Mouse (Mus musculus): ENCODE measurements at regions not wholly inside any gene's neighbourhood (a gene's known extent, or its start where the extent isn't known, plus 50 kb on each side); places are given as distances from the start of the nearest gene placed in this dataset.

GRCm38 (mm10) chr6:4441618-4442167 is 62.9 kb upstream of the Col1a2 start:
- ATAC-seq: no peak
- Histone ChIP-seq H3K4me2 (replicated peaks) (no peak overlapping the region), H3K4me3 (replicated peaks) (no peak overlapping the region), H3K9me3 (no peaks in the 10 kb centered on the region), H3K4me1 (replicated peaks) (no peaks in the 10 kb centered on the region), H3K27ac (no peak overlapping the region), H3K27me3 (no peaks in the 10 kb centered on the region), H3K9ac (replicated peaks) (no peak overlapping the region), H3K36me3 (no peaks in the 10 kb centered on the region)
- 86% methylated on average over 4 of the region's 4 CpGs for WGBS

- H3K4me1 ChIP-seq (replicated peaks): no peaks in the 10 kb centered on the region
- H3K4me2 ChIP-seq (replicated peaks): no peak overlapping the region
- H3K27ac ChIP-seq: no peak overlapping the region
- no peak for ATAC-seq
- H3K27me3 ChIP-seq: no peaks in the 10 kb centered on the region
- H3K4me3 ChIP-seq (replicated peaks): no peak overlapping the region
- WGBS: 16% methylated on average over 1 of the region's 1 CpGs
- H3K9ac ChIP-seq (replicated peaks): no peak overlapping the region
- H3K9me3 ChIP-seq: no peaks in the 10 kb centered on the region
- H3K36me3 ChIP-seq: no peaks in the 10 kb centered on the region
Observed at GRCm38 (mm10) chr6:4445906-4446305, 58.7 kb upstream of the Col1a2 start.

GRCm38 (mm10) chr6:4451227-4451626 is 53.4 kb upstream of the Col1a2 start:
- Histone ChIP-seq H3K36me3 (no peaks in the 10 kb centered on the region), H3K4me3 (replicated peaks) (no peak overlapping the region), H3K9me3 (no peaks in the 10 kb centered on the region), H3K9ac (replicated peaks) (no peak overlapping the region), H3K4me1 (replicated peaks) (peaks cover 6% of the 10 kb centered on the region; the same call in 1 of the 2 replicates), H3K4me2 (replicated peaks) (no peak overlapping the region), H3K27me3 (no peaks in the 10 kb centered on the region), H3K27ac (no peak overlapping the region)
- no peak for ATAC-seq
- WGBS: 93% methylated on average over 2 of the region's 2 CpGs
